Mouse (Mus musculus): ENCODE data around the gene Ppp1r18. TPM values are rescaled to one million over a fixed set of nuclear protein-coding genes. Genes with fewer than 3 reads are reported as not detected.

The Ppp1r18 gene
- total RNA-seq, 2 experiments from 2014 or later = 2.3 to 13.3 TPM

DNA sequence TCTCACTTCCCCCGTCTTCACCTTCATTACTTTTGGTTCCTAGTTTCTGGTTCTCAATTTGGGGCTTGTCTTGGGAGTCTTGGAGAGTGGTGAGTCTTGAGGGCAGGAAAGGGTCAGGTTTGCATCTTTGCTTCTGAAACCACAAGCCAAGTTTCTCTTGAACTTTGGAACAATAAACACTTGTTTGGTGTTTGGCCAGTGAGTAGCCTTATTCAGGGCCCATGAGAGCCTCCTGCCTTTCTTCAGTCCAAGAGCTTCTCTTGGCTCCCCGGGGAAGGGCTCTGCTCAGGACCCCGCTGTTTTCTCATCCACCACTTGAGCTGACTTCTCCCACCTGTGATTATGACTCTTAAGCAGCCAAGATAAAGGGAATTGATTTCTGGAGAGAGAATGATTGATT lies 57.2 kb downstream of the Ppp1r18 start:
- ATAC-seq (replicated peaks; ENCODE audit: low FRiP score, low TSS enrichment, poor library complexity, severe bottlenecking) = no peak

DNA sequence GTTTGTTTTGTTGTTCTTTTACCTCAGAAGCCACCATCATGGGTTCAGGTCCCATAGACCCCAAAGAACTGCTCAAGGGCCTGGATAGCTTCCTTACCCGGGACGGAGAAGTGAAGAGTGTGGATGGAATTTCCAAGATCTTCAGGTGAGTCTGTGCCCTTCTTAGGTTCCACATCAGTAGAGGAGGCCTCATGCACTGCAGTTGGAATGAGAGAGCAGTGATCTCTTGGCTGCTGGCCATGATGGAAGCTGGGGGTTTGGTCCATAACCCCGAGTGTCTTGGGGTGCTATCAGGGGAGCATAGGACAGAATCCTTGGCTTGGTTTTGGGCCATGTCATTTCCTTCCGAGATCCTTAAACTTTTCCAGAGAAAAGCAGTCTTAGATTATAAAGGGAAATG lies 57.9 kb downstream of the Ppp1r18 start:
- ATAC-seq (replicated peaks; ENCODE audit: low FRiP score, low TSS enrichment, poor library complexity, severe bottlenecking) = no peak

Other genes starting within 250 kb of the Ppp1r18 start
- gene Gm9573, start 239.0 kb upstream of the Ppp1r18 start, total RNA-seq (2014; fragmentation: Nextera tagmentation) = not detected in 2 replicates
- gene Gm9573, start 239.0 kb upstream of the Ppp1r18 start, total RNA-seq (2017) = not detected in 2 replicates
- not detected in 2 replicates for gene Mucl3, start 221.9 kb upstream of the Ppp1r18 start, total RNA-seq (2014; fragmentation: Nextera tagmentation)
- not detected in 2 replicates for gene Mucl3, start 221.9 kb upstream of the Ppp1r18 start, total RNA-seq (2017)
- 32.5 and 44.2 TPM in 2 replicates for gene Vars2, start 198.0 kb upstream of the Ppp1r18 start, total RNA-seq (2014; fragmentation: Nextera tagmentation)
- 8.3 and 19.1 TPM in 2 replicates for gene Vars2, start 198.0 kb upstream of the Ppp1r18 start, total RNA-seq (2017)
- 30.3 and 52.4 TPM in 2 replicates for gene Gtf2h4, start 191.9 kb upstream of the Ppp1r18 start, total RNA-seq (2014; fragmentation: Nextera tagmentation)
- gene Gtf2h4, start 191.9 kb upstream of the Ppp1r18 start, total RNA-seq (2017) = 35.0 and 40.6 TPM in 2 replicates
- not detected in 2 replicates for gene Ddr1, start 161.0 kb upstream of the Ppp1r18 start, total RNA-seq (2014; fragmentation: Nextera tagmentation)
- not detected in 2 replicates for gene Ddr1, start 161.0 kb upstream of the Ppp1r18 start, total RNA-seq (2017)
- 9.4 and 18.1 TPM in 2 replicates for gene Ier3, start 43.9 kb upstream of the Ppp1r18 start, total RNA-seq (2014; fragmentation: Nextera tagmentation)
- 16.1 and 18.2 TPM in 2 replicates for gene Ier3, start 43.9 kb upstream of the Ppp1r18 start, total RNA-seq (2017)
- gene Flot1, start 42.4 kb upstream of the Ppp1r18 start, total RNA-seq (2014; fragmentation: Nextera tagmentation) = 68.3 and 99.7 TPM in 2 replicates
- 73.0 and 82.4 TPM in 2 replicates for gene Flot1, start 42.4 kb upstream of the Ppp1r18 start, total RNA-seq (2017)
- gene Tubb5, start 27.3 kb upstream of the Ppp1r18 start, total RNA-seq (2014; fragmentation: Nextera tagmentation) = 823 and 947 TPM in 2 replicates
- gene Tubb5, start 27.3 kb upstream of the Ppp1r18 start, total RNA-seq (2017) = 678 and 844 TPM in 2 replicates
- gene Mdc1, start 24.1 kb upstream of the Ppp1r18 start, total RNA-seq (2014; fragmentation: Nextera tagmentation) = 71.8 and 74.8 TPM in 2 replicates
- gene Mdc1, start 24.1 kb upstream of the Ppp1r18 start, total RNA-seq (2017) = 18.4 and 19.8 TPM in 2 replicates
- 27.0 and 32.4 TPM in 2 replicates for gene Nrm, start 4.3 kb upstream of the Ppp1r18 start, total RNA-seq (2014; fragmentation: Nextera tagmentation)
- 15.0 and 26.4 TPM in 2 replicates for gene Nrm, start 4.3 kb upstream of the Ppp1r18 start, total RNA-seq (2017)
- 132 and 133 TPM in 2 replicates for gene Dhx16, start 14.2 kb downstream of the Ppp1r18 start, total RNA-seq (2014; fragmentation: Nextera tagmentation)
- gene Dhx16, start 14.2 kb downstream of the Ppp1r18 start, total RNA-seq (2017) = 51.3 and 68.8 TPM in 2 replicates
- gene 2310061I04Rik, start 31.8 kb downstream of the Ppp1r18 start, total RNA-seq (2014; fragmentation: Nextera tagmentation) = 107 and 160 TPM in 2 replicates
- 8.1 and 10.9 TPM in 2 replicates for gene 2310061I04Rik, start 31.8 kb downstream of the Ppp1r18 start, total RNA-seq (2017)
- gene Atat1, start 44.5 kb downstream of the Ppp1r18 start, total RNA-seq (2014; fragmentation: Nextera tagmentation) = 23.1 and 31.9 TPM in 2 replicates
- 3.0 and 4.3 TPM in 2 replicates for gene Atat1, start 44.5 kb downstream of the Ppp1r18 start, total RNA-seq (2017)
- 140 and 175 TPM in 2 replicates for gene Mrps18b, start 50.8 kb downstream of the Ppp1r18 start, total RNA-seq (2014; fragmentation: Nextera tagmentation)
- gene Mrps18b, start 50.8 kb downstream of the Ppp1r18 start, total RNA-seq (2017) = 72.7 and 92.6 TPM in 2 replicates
- gene Ppp1r10, start 50.8 kb downstream of the Ppp1r18 start, total RNA-seq (2014; fragmentation: Nextera tagmentation) = 80.8 and 95.1 TPM in 2 replicates
- 86.4 and 103 TPM in 2 replicates for gene Ppp1r10, start 50.8 kb downstream of the Ppp1r18 start, total RNA-seq (2017)
- gene Abcf1, start 104.2 kb downstream of the Ppp1r18 start, total RNA-seq (2014; fragmentation: Nextera tagmentation) = 132 and 157 TPM in 2 replicates
- 398 and 560 TPM in 2 replicates for gene Abcf1, start 104.2 kb downstream of the Ppp1r18 start, total RNA-seq (2017)
- gene Gnl1, start 114.3 kb downstream of the Ppp1r18 start, total RNA-seq (2014; fragmentation: Nextera tagmentation) = 27.1 and 28.2 TPM in 2 replicates
- 13.8 and 16.3 TPM in 2 replicates for gene Gnl1, start 114.3 kb downstream of the Ppp1r18 start, total RNA-seq (2017)
- 41.0 and 48.3 TPM in 2 replicates for gene Prr3, start 114.6 kb downstream of the Ppp1r18 start, total RNA-seq (2014; fragmentation: Nextera tagmentation)
- 20.5 and 31.3 TPM in 2 replicates for gene Prr3, start 114.6 kb downstream of the Ppp1r18 start, total RNA-seq (2017)
- 6.8 and 10.1 TPM in 2 replicates for gene H2-T24, start 155.0 kb downstream of the Ppp1r18 start, total RNA-seq (2014; fragmentation: Nextera tagmentation)
- gene H2-T24, start 155.0 kb downstream of the Ppp1r18 start, total RNA-seq (2017) = 25.5 and 35.1 TPM in 2 replicates
- gene H2-T23, start 167.3 kb downstream of the Ppp1r18 start, total RNA-seq (2014; fragmentation: Nextera tagmentation) = 55.6 and 98.1 TPM in 2 replicates
- 84.5 and 111 TPM in 2 replicates for gene H2-T23, start 167.3 kb downstream of the Ppp1r18 start, total RNA-seq (2017)
- 17.1 and 25.6 TPM in 2 replicates for gene H2-T22, start 177.2 kb downstream of the Ppp1r18 start, total RNA-seq (2014; fragmentation: Nextera tagmentation)
- 30.1 and 31.5 TPM in 2 replicates for gene H2-T22, start 177.2 kb downstream of the Ppp1r18 start, total RNA-seq (2017)
- gene Gm6034, start 177.4 kb downstream of the Ppp1r18 start, total RNA-seq (2014; fragmentation: Nextera tagmentation) = 0.52 TPM in 1 of 2 replicates, not detected in the other
- not detected in 2 replicates for gene Gm6034, start 177.4 kb downstream of the Ppp1r18 start, total RNA-seq (2017)
- not detected in 2 replicates for gene Gm11127, start 192.8 kb downstream of the Ppp1r18 start, total RNA-seq (2014; fragmentation: Nextera tagmentation)
- not detected in 2 replicates for gene Gm11127, start 192.8 kb downstream of the Ppp1r18 start, total RNA-seq (2017)

Data from megakaryocyte-erythroid progenitor cell, adult 5-6 weeks (primary cell).